ENCODE assay signal across 9 mouse cellular contexts in genomic region chr1:180265399-180265798, GRCm38 (mm10). TPM values are rescaled to one million over a fixed set of nuclear protein-coding genes. Genes with fewer than 3 reads are reported as not detected.
A peak's percentile ranks its signal among the peaks of the same experiment; 100 is the strongest.
DNase-seq lines count a peak whose midpoint lies in the region; ATAC-seq lines count a peak whose summit lies in the region.
"Had no signal": no experiment of that assay in that cellular context is flagged by ENCODE, and none has a peak within 500 bp of the region (broad histone marks: within the 10 kb centered on the region; RNA-seq: fewer than 3 reads in every experiment).

No protein-coding gene starts in this region.

- 12% methylated on average over 7 of the region's 7 CpGs for WGBS in hindbrain, embryonic 10.5 days
- 13% methylated on average over 7 of the region's 7 CpGs for WGBS in hindbrain, embryonic 14.5 days
- WGBS in heart, embryonic 14.5 days = 12% methylated on average over 7 of the region's 7 CpGs
- WGBS in midbrain, embryonic 14.5 days = 13% methylated on average over 7 of the region's 7 CpGs

- peaks cover 22% of the 10 kb centered on the region for H3K27me3 ChIP-seq in hindbrain, embryonic 10.5 days (ENCODE audit: insufficient read depth, poor library complexity, severe bottlenecking)
- no peaks in the 10 kb centered on the region for H3K27me3 ChIP-seq in hindbrain, embryonic 14.5 days (ENCODE audit: control insufficient read depth, insufficient read depth, low read length)
- H3K27me3 ChIP-seq in heart, embryonic 14.5 days (ENCODE audit: control insufficient read depth, insufficient read depth, low read length) = 0 out of 2 replicates have a peak, but pooled peaks cover 7% of the 10 kb centered on the region
- H3K27me3 ChIP-seq in midbrain, embryonic 14.5 days (ENCODE audit: control insufficient read depth, insufficient read depth, low read length) = no peaks in the 10 kb centered on the region

- no peak overlapping the region for H3K27ac ChIP-seq in hindbrain, embryonic 10.5 days
- no peak overlapping the region for H3K27ac ChIP-seq in hindbrain, embryonic 14.5 days
- 0 out of 2 replicates have a peak overlapping the region, but pooled peaks have one; percentile 1 for H3K27ac ChIP-seq in brown adipose tissue, adult 24 weeks (replicated peaks; ENCODE audit: low read depth, low read length)
- peak overlapping the region; percentile 23 to 52; a peak in 2 of 4 replicates for H3K27ac ChIP-seq in heart, embryonic 14.5 days (replicated peaks in 1 of 2; ENCODE audit: control insufficient read depth in 1 of 2, insufficient read depth in 1 of 2, low read depth in 2 of 2, low read length in 2 of 2)
- H3K27ac ChIP-seq in midbrain, embryonic 14.5 days (replicated peaks; ENCODE audit: low read depth, low read length) = no peak overlapping the region

- no peak for ATAC-seq in hindbrain, embryonic 14.5 days (ENCODE audit: low FRiP score)
- no peak for ATAC-seq in heart, embryonic 14.5 days (ENCODE audit: insufficient number of reproducible peaks, insufficient read depth, low FRiP score, low read depth)
- ATAC-seq in midbrain, embryonic 14.5 days (ENCODE audit: low FRiP score, low TSS enrichment) = no peak

- H3K4me1 ChIP-seq in hindbrain, embryonic 10.5 days (replicated peaks) = peaks cover 14% of the 10 kb centered on the region
- no peaks in the 10 kb centered on the region for H3K4me1 ChIP-seq in hindbrain, embryonic 14.5 days (replicated peaks; ENCODE audit: control insufficient read depth, insufficient read depth, low read length)
- H3K4me1 ChIP-seq in brown adipose tissue, adult 24 weeks (ENCODE audit: control insufficient read depth, insufficient read depth, insufficient read length, low read length) = peaks cover 10% of the 10 kb centered on the region
- H3K4me1 ChIP-seq in heart, embryonic 14.5 days (ENCODE audit: control insufficient read depth in 2 of 2, insufficient read depth in 2 of 2, low read length in 2 of 2) = peaks cover 9 to 11% of the 10 kb centered on the region in 2 experiments; a peak in 3 of 4 replicates
- no peaks in the 10 kb centered on the region for H3K4me1 ChIP-seq in midbrain, embryonic 14.5 days (ENCODE audit: control insufficient read depth, insufficient read depth, low read length)

- no peaks in the 10 kb centered on the region for H3K9me3 ChIP-seq in hindbrain, embryonic 10.5 days
- H3K9me3 ChIP-seq in hindbrain, embryonic 14.5 days (ENCODE audit: control insufficient read depth, low read length) = no peaks in the 10 kb centered on the region
- no peaks in the 10 kb centered on the region for H3K9me3 ChIP-seq in heart, embryonic 14.5 days (ENCODE audit: control insufficient read depth, low read length)
- no peaks in the 10 kb centered on the region for H3K9me3 ChIP-seq in midbrain, embryonic 14.5 days (ENCODE audit: control insufficient read depth, low read length)
- H3K9me3 ChIP-seq: G1E had no signal

- peak overlapping the region; percentile 22; the same call in 1 of the 2 replicates for H3K4me3 ChIP-seq in hindbrain, embryonic 10.5 days
- H3K4me3 ChIP-seq in hindbrain, embryonic 14.5 days (replicated peaks; ENCODE audit: low read length) = no peak overlapping the region
- peak overlapping the region; percentile 16; the same call in 1 of the 2 replicates for H3K4me3 ChIP-seq in brown adipose tissue, adult 24 weeks (ENCODE audit: insufficient read depth, low read depth, low read length)
- no peak overlapping the region for H3K4me3 ChIP-seq in heart, embryonic 14.5 days (ENCODE audit: control insufficient read depth in 1 of 2, insufficient read depth in 1 of 2, low read depth in 1 of 2, low read length in 2 of 2)
- H3K4me3 ChIP-seq in midbrain, embryonic 14.5 days (replicated peaks; ENCODE audit: low read depth, low read length) = no peak overlapping the region

- no peaks in the 10 kb centered on the region for H3K36me3 ChIP-seq in hindbrain, embryonic 10.5 days
- H3K36me3 ChIP-seq in hindbrain, embryonic 14.5 days (replicated peaks; ENCODE audit: control insufficient read depth, insufficient read depth) = no peaks in the 10 kb centered on the region
- H3K36me3 ChIP-seq in heart, embryonic 14.5 days (ENCODE audit: control insufficient read depth, insufficient read depth, low read length) = no peaks in the 10 kb centered on the region
- H3K36me3 ChIP-seq in midbrain, embryonic 14.5 days (ENCODE audit: control insufficient read depth, insufficient read depth, low read length) = no peaks in the 10 kb centered on the region
- H3K36me3 ChIP-seq: G1E had no signal

- H3K4me2 ChIP-seq in hindbrain, embryonic 14.5 days (replicated peaks) = no peak overlapping the region
- peak overlapping the region; percentile 52 for H3K4me2 ChIP-seq in heart, embryonic 14.5 days (ENCODE audit: low read length)
- H3K4me2 ChIP-seq in midbrain, embryonic 14.5 days (ENCODE audit: low read length) = peak overlapping the region; percentile 9

- intact Hi-C loops in left cerebral cortex, postnatal 4 days (cut with DNase I) = loop anchor here (5.0 to 10.0 kb wide), 4 partner anchors 142 to 499 kb away; partner anchors contain the start of gene Parp1
- intact Hi-C loops in gastrocnemius, postnatal 36 days (cut with DNase I) = loop anchor here (5.0 kb wide), 1 partner anchor 287 kb away; no protein-coding TSS in a partner anchor

- DNase-seq in hindbrain, embryonic 10.5 days (ENCODE audit: low spot score) = no peak
- DNase-seq in hindbrain, embryonic 14.5 days (ENCODE audit: low spot score) = no peak
- peak; percentile 84 to 86 for DNase-seq in kidney, postnatal 4 days
- peak; percentile 36 for DNase-seq in midbrain, embryonic 14.5 days
- no peak for DNase-seq in left cerebral cortex, postnatal 4 days
- DNase-seq in gastrocnemius, postnatal 36 days = no peak

- no peak overlapping the region for H3K9ac ChIP-seq in hindbrain, embryonic 14.5 days
- 0 out of 2 replicates have a peak overlapping the region, but pooled peaks have one; percentile 39 for H3K9ac ChIP-seq in heart, embryonic 14.5 days (ENCODE audit: low read length)
- no peak overlapping the region for H3K9ac ChIP-seq in midbrain, embryonic 14.5 days (replicated peaks; ENCODE audit: low read length)

RNA-seq across cellular contexts. Expression of gene Psen2, which starts 2.2 kb away (rescaled TPM):
- 6.8 and 8.3 TPM in 2 replicates for polyA plus RNA-seq in hindbrain, embryonic 10.5 days (2016; fragmentation: Nextera tagmentation; extraction: Ambion mirVana)
- polyA plus RNA-seq in hindbrain, embryonic 14.5 days (2014; fragmentation: Nextera tagmentation; extraction: Ambion mirVana) = 16.0 and 16.5 TPM in 2 replicates
- 11.6 and 17.9 TPM in 2 replicates for polyA plus RNA-seq in brown adipose tissue, adult 24 weeks (2012; ENCODE audit: insufficient read depth, insufficient read length, missing spikeins)
- 14.7 and 15.6 TPM in 2 replicates for polyA plus RNA-seq in heart, embryonic 14.5 days (2014; fragmentation: Nextera tagmentation; extraction: Ambion mirVana)
- 12.9 and 13.7 TPM in 2 replicates for polyA plus RNA-seq in midbrain, embryonic 14.5 days (2014; fragmentation: Nextera tagmentation; extraction: Ambion mirVana)
- 10 to 100 TPM; 17.4 to 21.1 TPM for total RNA-seq in left cerebral cortex, postnatal 4 days (2021)
- total RNA-seq in gastrocnemius, postnatal 36 days (2021) = 1 to 10 TPM; 7.9 to 8.0 TPM

Comparison
In these comparisons a context has a peak if more than half of its experiments do, and no peak if none do; other contexts are left out.
1. H3K4me3 ChIP-seq: peak in hindbrain, embryonic 10.5 days (single experiment) and brown adipose tissue, adult 24 weeks (single experiment); none in hindbrain, embryonic 14.5 days (single experiment), heart, embryonic 14.5 days (0 of 2) and midbrain, embryonic 14.5 days (single experiment).
2. DNase-seq: peak in kidney, postnatal 4 days (2 of 2) and midbrain, embryonic 14.5 days (single experiment); none in hindbrain, embryonic 10.5 days (single experiment), hindbrain, embryonic 14.5 days (single experiment), left cerebral cortex, postnatal 4 days (single experiment) and gastrocnemius, postnatal 36 days (0 of 2).
3. H3K27ac ChIP-seq: peak in brown adipose tissue, adult 24 weeks (single experiment) and heart, embryonic 14.5 days (2 of 2); none in hindbrain, embryonic 10.5 days (single experiment), hindbrain, embryonic 14.5 days (single experiment) and midbrain, embryonic 14.5 days (single experiment).